Mouse (Mus musculus) erythroblast, embryonic 14.5 days (primary cell): ENCODE measurements around the gene Mad2l2.

Experiments used
- GATA1 ChIP-seq: IDR thresholded peaks from 2 replicates; pipeline ENCODE4 v1.6.1; 2012; ENCODE audit warnings: low read length, inconsistent platforms, mixed read lengths
- TAL1 ChIP-seq: IDR thresholded peaks from 3 replicates; pipeline ENCODE4 v1.6.1; 2012; ENCODE audit warnings: low read length, inconsistent platforms, mixed read lengths

GRCm38 (mm10) chr4:148152547-148152946 is 22.4 kb downstream of the Mad2l2 start:
- TF ChIP-seq GATA1, result no peak
- no peak for TF ChIP-seq TAL1
